10 mouse cellular contexts compared by ENCODE assay signal in the genomic region with DNA sequence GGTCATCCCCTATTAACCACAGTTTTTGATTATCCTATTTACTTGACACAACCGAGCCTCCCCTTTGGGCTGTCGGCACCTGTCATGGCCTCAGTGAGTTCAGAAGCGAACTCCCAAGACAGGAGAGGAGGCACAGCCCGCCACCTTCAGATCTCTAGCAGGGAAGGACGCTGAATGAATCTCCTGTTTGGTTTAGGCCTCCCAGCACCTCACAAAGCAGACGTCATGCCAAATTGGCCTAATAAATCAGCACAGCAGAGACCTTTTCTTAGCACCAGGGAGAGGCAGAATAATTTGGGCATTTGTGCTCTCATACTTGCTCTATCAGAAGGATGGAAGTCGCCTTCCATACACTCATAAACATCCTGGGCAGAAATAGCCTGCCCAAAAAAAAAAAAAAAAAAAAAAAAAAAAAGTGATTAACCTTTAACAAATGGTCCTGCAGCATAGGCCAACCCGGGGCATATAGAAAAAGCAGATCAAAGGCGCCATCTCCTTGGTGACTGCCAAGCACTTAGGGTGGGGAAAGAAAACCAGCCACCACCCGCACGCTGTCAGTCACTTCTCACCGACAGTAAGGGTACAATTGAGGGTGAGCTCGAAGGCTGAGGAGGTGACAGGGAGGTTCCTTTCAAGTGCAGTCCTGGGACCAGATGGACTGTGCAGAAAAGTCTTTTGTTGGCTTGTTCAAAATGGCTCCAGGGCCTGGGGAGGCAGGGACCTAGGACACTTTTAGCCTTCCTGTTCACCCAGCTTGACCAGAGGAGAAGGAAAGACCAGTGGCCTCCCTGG. TPM values are rescaled to one million over a fixed set of nuclear protein-coding genes. Genes with fewer than 3 reads are reported as not detected.
DNase-seq lines count a peak whose midpoint lies in the region; ATAC-seq lines count a peak whose summit lies in the region.
"Had no signal": no experiment of that assay in that cellular context is flagged by ENCODE, and none has a peak within 500 bp of the region (broad histone marks: within the 10 kb centered on the region; RNA-seq: fewer than 3 reads in every experiment).

No protein-coding gene starts in this region.

- no peaks in the 10 kb centered on the region for H3K9me3 ChIP-seq in lung, embryonic 15.5 days
- no peaks in the 10 kb centered on the region for H3K9me3 ChIP-seq in hindbrain, embryonic 11.5 days (ENCODE audit: control insufficient read depth, low read length)
- H3K9me3 ChIP-seq in stomach, embryonic 15.5 days: no peaks in the 10 kb centered on the region

- no peak for ATAC-seq in lung, embryonic 15.5 days (ENCODE audit: borderline replicate concordance, extremely low read depth, low FRiP score, low TSS enrichment)
- ATAC-seq in hindbrain, embryonic 11.5 days (ENCODE audit: low FRiP score): peak; percentile 21; the same call in 1 of the 2 replicates
- 0 out of 2 replicates have a peak, but pooled peaks have one; percentile 30 for ATAC-seq in megakaryocyte-erythroid progenitor cell, adult 5-6 weeks (replicated peaks; ENCODE audit: low FRiP score, low TSS enrichment, poor library complexity, severe bottlenecking)
- no peak for ATAC-seq in stomach, embryonic 15.5 days (ENCODE audit: insufficient read depth, low FRiP score, low read depth)

- no peaks in the 10 kb centered on the region for H3K27me3 ChIP-seq in lung, embryonic 15.5 days
- no peaks in the 10 kb centered on the region for H3K27me3 ChIP-seq in hindbrain, embryonic 11.5 days (ENCODE audit: control insufficient read depth, insufficient read depth, low read length)
- no peaks in the 10 kb centered on the region for H3K27me3 ChIP-seq in stomach, embryonic 15.5 days (replicated peaks)

- WGBS in lung, embryonic 15.5 days: 19% methylated on average over 13 of the region's 13 CpGs
- WGBS in hindbrain, embryonic 11.5 days: 18% methylated on average over 13 of the region's 13 CpGs
- 36% methylated on average over 13 of the region's 13 CpGs for WGBS in stomach, embryonic 15.5 days

- DNase-seq in lung, postnatal 14 days: no peak
- peak; percentile 41 for DNase-seq in hindbrain, embryonic 11.5 days (ENCODE audit: low spot score)
- no peak for DNase-seq in layer of hippocampus, postnatal 10 days (ENCODE audit: low spot score in 2 of 2)
- no peak for DNase-seq in left cerebral cortex, postnatal 36 days (ENCODE audit: low spot score in 2 of 2)
- DNase-seq: adrenal gland, postnatal 36 days; cerebellum, postnatal 36 days had no signal

- no peak overlapping the region for H3K4me3 ChIP-seq in lung, embryonic 15.5 days
- no peak overlapping the region for H3K4me3 ChIP-seq in hindbrain, embryonic 11.5 days (ENCODE audit: low read depth, low read length)
- H3K4me3 ChIP-seq in stomach, embryonic 15.5 days (replicated peaks): no peak overlapping the region

- H3K27ac ChIP-seq in lung, embryonic 15.5 days: peak overlapping the region; percentile 87
- no peak overlapping the region; the same call in 1 of the 2 replicates for H3K27ac ChIP-seq in hindbrain, embryonic 11.5 days (ENCODE audit: low read depth, low read length)
- H3K27ac ChIP-seq in stomach, embryonic 15.5 days: peak overlapping the region; percentile 88

- no peak overlapping the region for H3K4me2 ChIP-seq in lung, embryonic 15.5 days
- H3K4me2 ChIP-seq in hindbrain, embryonic 11.5 days (replicated peaks; ENCODE audit: low read depth, low read length): no peak overlapping the region
- H3K4me2 ChIP-seq in stomach, embryonic 15.5 days: peak overlapping the region; percentile 6; the same call in 1 of the 2 replicates
- H3K4me2 ChIP-seq: heart, embryonic 11.5 days had no signal

- H3K36me3 ChIP-seq in lung, embryonic 15.5 days: peaks cover 32% of the 10 kb centered on the region
- H3K36me3 ChIP-seq in hindbrain, embryonic 11.5 days (ENCODE audit: control insufficient read depth, insufficient read depth, low read length): peaks cover 6% of the 10 kb centered on the region
- peaks cover 15% of the 10 kb centered on the region for H3K36me3 ChIP-seq in stomach, embryonic 15.5 days

- no peak overlapping the region for H3K9ac ChIP-seq in lung, embryonic 15.5 days
- H3K9ac ChIP-seq in hindbrain, embryonic 11.5 days (ENCODE audit: low read depth, low read length): no peak overlapping the region
- H3K9ac ChIP-seq in stomach, embryonic 15.5 days: no peak overlapping the region

- peaks cover 35% of the 10 kb centered on the region for H3K4me1 ChIP-seq in lung, embryonic 15.5 days
- peaks cover 5% of the 10 kb centered on the region for H3K4me1 ChIP-seq in hindbrain, embryonic 11.5 days (replicated peaks; ENCODE audit: control insufficient read depth, insufficient read depth, low read length)
- H3K4me1 ChIP-seq in stomach, embryonic 15.5 days: peaks cover 46% of the 10 kb centered on the region

- intact Hi-C loops in left cerebral cortex, postnatal 36 days (cut with DNase I): loop anchor here (5.0 kb wide), 1 partner anchor 200 kb away; no protein-coding TSS in a partner anchor

RNA-seq across cellular contexts. Expression of a gene that starts 14.5 kb away (rescaled TPM):
- polyA plus RNA-seq in lung, embryonic 15.5 days (2015; fragmentation: Nextera tagmentation; extraction: Ambion mirVana): 25.5 and 25.6 TPM in 2 replicates
- 16.3 and 21.7 TPM in 2 replicates for polyA plus RNA-seq in hindbrain, embryonic 11.5 days (2014; fragmentation: Nextera tagmentation; extraction: Ambion mirVana)
- total RNA-seq in megakaryocyte-erythroid progenitor cell, adult 5-6 weeks (2014; fragmentation: Nextera tagmentation): 19.9 and 20.9 TPM in 2 replicates
- 41.5 and 44.8 TPM in 2 replicates for total RNA-seq in megakaryocyte-erythroid progenitor cell, adult 5-6 weeks (2017)
- polyA plus RNA-seq in stomach, embryonic 15.5 days (2015; fragmentation: Nextera tagmentation; extraction: Ambion mirVana): 24.2 and 27.3 TPM in 2 replicates
- 10 to 100 TPM; 74.1 to 83.6 TPM for total RNA-seq in layer of hippocampus, postnatal 10 days (2021)
- 100 to 1,000 TPM; 136 to 145 TPM for total RNA-seq in left cerebral cortex, postnatal 36 days (2021)

RNA-seq across cellular contexts. Expression of a gene that starts 20.5 kb away (rescaled TPM):
- 107 TPM in 2 replicates for polyA plus RNA-seq in lung, embryonic 15.5 days (2015; fragmentation: Nextera tagmentation; extraction: Ambion mirVana)
- 118 and 125 TPM in 2 replicates for polyA plus RNA-seq in hindbrain, embryonic 11.5 days (2014; fragmentation: Nextera tagmentation; extraction: Ambion mirVana)
- 184 and 223 TPM in 2 replicates for total RNA-seq in megakaryocyte-erythroid progenitor cell, adult 5-6 weeks (2014; fragmentation: Nextera tagmentation)
- 419 and 570 TPM in 2 replicates for total RNA-seq in megakaryocyte-erythroid progenitor cell, adult 5-6 weeks (2017)
- 116 TPM in 2 replicates for polyA plus RNA-seq in stomach, embryonic 15.5 days (2015; fragmentation: Nextera tagmentation; extraction: Ambion mirVana)
- 100 to 1,000 TPM; 127 to 142 TPM for total RNA-seq in layer of hippocampus, postnatal 10 days (2021)
- total RNA-seq in left cerebral cortex, postnatal 36 days (2021): 100 to 1,000 TPM in 1 of 2 experiments, 10 to 100 TPM in 1; 85.0 to 137 TPM

RNA-seq across cellular contexts. Expression of a gene that starts 50.5 kb away (rescaled TPM):
- 5.3 TPM in 2 replicates for polyA plus RNA-seq in lung, embryonic 15.5 days (2015; fragmentation: Nextera tagmentation; extraction: Ambion mirVana)
- polyA plus RNA-seq in hindbrain, embryonic 11.5 days (2014; fragmentation: Nextera tagmentation; extraction: Ambion mirVana): 0.57 and 0.94 TPM in 2 replicates
- not detected in 2 replicates for total RNA-seq in megakaryocyte-erythroid progenitor cell, adult 5-6 weeks (2014; fragmentation: Nextera tagmentation)
- 0.04 TPM in 1 of 2 replicates, not detected in the other for total RNA-seq in megakaryocyte-erythroid progenitor cell, adult 5-6 weeks (2017)
- 6.6 and 7.7 TPM in 2 replicates for polyA plus RNA-seq in stomach, embryonic 15.5 days (2015; fragmentation: Nextera tagmentation; extraction: Ambion mirVana)
- total RNA-seq in layer of hippocampus, postnatal 10 days (2021): 1 to 10 TPM; 1.8 to 2.2 TPM
- 1 to 10 TPM; 2.0 to 3.0 TPM for total RNA-seq in left cerebral cortex, postnatal 36 days (2021)

Comparison
In these comparisons a context has a peak if more than half of its experiments do, and no peak if none do; other contexts are left out.
1. ATAC-seq: peak in hindbrain, embryonic 11.5 days (single experiment) and megakaryocyte-erythroid progenitor cell, adult 5-6 weeks (single experiment); none in lung, embryonic 15.5 days (single experiment) and stomach, embryonic 15.5 days (single experiment).